Mouse (Mus musculus): Measurements from ENCODE around the gene Cetn2. TPM values are rescaled to one million over a fixed set of nuclear protein-coding genes. Genes with fewer than 3 reads are reported as not detected.

Cetn2 gene
- total RNA-seq (2021): 50.9 and 54.4 TPM in 2 replicates
- long read RNA-seq, transcript Cetn2-203 (5 exons, 1,286 nt): major isoform, 39 of 47 reads
- long read RNA-seq, transcript Cetn2-201 (4 exons, 1,026 nt): minor isoform, 5 of 47 reads
- long read RNA-seq, partial matches to known transcripts: 3 of 47 reads
- long read RNA-seq, other reads (novel, unspliced or antisense): 0 of 47 reads

DNA sequence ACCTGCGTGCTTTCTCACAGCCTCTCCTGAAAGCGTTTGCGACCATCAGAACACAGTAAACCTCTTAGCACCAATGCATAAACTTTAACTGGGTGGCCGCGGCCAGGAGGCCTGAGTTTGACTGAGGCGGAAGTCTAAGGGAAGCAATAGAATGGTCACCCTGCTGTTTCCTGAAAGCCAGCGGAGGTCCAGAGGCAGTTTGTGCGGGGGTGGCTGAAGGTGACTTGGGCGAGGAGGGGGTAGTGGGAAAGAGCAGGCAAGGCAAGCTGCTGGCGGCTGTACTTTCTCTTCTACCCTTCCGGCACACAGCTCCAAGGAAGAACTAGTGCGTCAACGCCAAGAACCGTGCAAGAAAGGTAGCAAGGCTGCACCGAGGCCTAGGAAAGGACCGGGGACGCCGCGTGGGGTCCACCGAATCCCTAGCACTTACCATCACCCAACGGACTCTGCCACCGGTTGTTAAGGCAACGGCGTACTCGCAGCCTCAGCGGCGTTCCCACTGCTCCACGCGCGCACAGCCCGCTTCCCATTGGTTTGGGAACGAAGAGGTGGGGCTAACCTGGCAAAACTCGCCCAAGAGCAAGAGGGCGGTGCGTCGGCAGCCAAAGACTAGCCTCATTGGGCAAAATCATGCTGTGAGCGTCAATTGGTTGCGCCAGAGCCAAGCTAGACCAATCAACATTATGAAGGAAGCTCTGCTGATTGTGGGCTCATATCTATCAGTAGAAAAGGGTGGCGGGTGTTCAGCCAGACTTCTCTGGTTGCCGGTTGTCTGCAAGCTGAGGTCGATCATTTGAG, at the start of gene Cetn2, which contains the start of gene Nsdhl:
Gene Cetn2 (minus strand): TSS at position 528 of the 798 bp plus-strand sequence.
Gene Nsdhl (plus strand): TSS at position 674 of the 798 bp plus-strand sequence.
- peak; percentile 84 for DNase-seq

DNA sequence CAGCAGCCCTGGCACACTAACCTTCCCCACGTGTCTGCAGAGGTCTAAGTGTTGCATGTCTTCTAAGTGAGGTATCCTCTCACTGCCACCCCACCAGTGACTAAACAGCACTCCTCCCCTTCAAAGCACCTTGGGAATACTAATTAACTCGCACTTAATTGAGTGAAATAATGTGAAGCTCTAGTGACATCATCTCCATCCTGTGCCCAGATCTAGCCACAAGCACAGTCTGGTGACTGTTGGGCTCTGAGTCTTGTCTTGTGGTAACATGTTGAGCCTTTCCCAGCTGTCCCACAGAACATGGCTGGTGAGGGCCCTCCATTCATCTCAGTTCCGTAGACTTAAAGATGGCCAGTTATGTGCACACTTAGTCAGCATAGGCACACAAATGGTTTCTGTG, 44.5 kb upstream of the Cetn2 start:
- DNase-seq: no peak

DNA sequence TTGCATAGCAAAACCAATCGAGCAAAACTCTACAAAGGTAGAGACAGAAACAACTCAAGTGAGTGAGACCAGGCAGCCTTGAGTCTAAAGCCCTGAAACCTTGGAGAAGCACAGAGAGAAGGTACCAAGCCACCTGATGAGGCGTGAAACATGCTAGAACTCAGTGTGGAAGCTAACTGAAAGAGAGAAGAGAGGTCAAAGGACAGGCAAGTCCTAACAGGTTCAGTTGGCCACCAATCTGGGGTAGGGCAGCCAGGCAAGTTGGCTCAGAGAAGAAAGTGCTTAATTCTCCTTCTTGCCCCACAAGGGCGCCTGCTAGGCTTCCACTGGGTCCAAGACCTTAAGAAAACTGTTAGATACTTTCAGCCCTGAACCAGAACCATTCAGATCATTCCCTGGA, 43.3 kb upstream of the Cetn2 start:
- DNase-seq: no peak

DNA sequence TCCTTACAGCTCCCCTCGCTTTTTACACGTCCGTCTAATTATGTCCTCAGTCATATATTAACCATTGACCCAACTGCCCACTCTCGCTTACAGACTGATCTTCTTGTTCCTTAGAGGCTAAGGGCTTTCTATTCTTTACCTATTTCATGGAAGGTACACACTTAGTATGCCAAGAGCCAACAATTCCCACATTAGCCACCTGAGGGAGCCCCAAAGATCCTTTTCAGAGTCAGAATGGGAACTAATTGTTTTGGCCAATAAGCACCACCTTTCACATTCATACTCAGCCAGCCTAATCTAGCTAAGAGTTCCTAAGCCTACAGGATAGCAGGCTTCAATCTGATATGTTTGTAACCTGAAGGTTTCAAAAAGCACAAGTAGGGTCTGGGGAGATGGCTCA, 42.2 kb upstream of the Cetn2 start:
- peak; percentile 9 for DNase-seq

DNA sequence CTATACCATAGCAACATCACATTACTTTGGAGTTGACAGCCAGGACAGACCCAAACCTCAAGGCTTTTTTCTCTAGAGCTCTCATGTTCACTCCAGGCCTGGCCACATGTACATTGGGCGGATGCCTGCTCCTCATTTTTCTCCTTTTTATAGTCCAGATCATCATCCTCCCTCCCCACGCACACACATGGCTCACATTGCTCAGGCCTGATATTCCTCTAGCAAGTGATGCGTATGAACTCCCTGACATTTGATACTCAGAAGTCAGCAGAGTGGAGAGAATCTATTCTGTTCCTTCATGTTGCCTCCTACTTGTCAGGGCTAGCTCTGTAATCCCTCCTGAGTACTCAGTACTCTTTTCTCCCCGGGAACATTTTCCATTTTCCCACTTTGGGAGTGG, 38.3 kb upstream of the Cetn2 start:
- DNase-seq: no peak

DNA sequence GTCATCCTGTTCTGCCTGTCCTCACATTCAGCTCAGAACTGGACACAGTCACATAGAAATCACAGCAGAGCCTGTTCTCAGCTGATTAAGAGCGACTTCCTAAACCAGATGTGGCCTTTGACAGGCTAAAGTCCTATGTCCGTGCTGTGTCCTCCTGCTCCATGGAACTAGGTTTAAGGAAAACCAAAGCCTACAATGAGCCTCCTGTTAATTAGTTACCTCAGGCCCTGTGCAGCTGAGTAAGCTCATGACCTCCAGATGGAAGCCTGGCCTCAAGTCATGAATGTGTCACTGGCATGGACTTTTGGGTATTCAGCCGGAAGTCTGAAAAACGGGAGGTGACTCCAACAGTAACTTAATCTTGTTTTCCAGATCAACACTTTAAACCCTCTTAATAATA, 35.3 kb upstream of the Cetn2 start:
- DNase-seq: no peak

DNA sequence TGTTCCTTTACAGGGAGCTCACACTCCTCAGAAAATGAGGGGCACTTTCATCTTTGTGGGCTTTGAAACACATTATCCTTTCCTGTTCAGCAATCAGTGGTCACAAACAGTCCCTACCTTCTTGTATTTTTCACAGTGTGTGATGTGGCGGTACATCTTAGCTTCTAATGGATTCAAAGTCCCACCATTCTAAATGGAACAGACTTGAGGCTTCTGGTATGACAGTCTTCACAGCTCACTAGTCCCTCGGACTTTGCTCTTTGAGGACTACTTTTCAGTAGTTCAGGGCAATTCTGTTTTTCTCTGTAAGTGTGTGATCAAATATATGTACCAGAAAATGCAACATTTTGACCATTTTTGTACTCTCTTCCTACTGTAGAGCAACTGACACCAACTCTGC, 3.2 kb upstream of the Cetn2 start:
- DNase-seq: no peak

DNA sequence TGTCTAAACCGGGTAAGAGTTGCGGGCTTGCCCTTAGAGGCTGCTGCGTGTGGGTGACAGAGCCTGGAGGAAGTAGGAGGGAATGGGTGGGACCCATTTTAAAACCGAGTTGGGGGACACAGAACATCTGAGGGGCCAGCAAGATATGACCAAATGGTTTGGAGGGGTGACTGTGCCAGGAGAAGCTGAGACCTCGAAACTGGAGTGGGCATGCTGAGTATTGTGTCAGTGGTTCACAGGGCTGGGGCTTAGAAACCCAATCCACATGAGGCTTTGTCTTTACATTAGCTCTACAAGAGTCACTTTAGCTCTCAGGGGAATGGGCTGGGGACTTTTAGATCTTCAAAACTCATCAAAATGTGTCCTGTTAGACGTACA, 460 bp upstream of the Cetn2 start:
- no peak for DNase-seq

DNA sequence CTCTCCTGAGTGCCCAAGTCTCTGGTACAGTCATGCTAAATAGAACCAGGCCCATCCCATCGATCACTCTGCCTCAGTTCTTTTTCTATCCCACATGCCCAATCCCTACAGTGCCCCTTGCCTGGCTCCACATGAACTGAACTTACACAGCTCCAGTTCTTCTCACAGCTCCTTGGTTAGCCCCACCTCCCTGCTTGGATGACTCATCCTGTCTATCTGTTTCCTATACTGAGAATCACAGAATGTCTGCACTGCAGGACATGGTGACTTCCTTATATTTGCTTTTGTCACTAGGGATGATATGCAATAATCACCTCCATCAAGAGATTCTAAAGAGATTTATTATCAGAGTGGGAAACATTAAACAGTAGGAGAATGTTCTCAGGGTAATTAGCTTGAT, 6.6 kb downstream of the Cetn2 start:
- DNase-seq: no peak

DNA sequence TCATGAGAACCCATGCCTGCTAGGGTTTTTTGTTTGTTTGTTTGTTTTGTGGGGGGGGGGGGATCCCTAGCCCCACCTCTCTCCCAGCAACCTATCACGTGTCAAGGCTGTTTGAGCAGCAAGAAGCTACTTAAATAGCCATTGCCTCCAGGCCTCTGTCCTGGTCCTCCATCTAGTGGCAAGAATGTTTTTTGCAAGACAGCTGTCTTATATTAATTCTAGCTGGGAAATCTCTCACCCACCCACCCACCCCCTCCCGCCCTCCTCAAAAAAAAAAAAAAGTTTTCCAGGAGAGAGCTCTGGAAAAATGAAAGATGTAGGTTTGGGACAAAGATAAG, 9.8 kb downstream of the Cetn2 start:
- DNase-seq: no peak

DNA sequence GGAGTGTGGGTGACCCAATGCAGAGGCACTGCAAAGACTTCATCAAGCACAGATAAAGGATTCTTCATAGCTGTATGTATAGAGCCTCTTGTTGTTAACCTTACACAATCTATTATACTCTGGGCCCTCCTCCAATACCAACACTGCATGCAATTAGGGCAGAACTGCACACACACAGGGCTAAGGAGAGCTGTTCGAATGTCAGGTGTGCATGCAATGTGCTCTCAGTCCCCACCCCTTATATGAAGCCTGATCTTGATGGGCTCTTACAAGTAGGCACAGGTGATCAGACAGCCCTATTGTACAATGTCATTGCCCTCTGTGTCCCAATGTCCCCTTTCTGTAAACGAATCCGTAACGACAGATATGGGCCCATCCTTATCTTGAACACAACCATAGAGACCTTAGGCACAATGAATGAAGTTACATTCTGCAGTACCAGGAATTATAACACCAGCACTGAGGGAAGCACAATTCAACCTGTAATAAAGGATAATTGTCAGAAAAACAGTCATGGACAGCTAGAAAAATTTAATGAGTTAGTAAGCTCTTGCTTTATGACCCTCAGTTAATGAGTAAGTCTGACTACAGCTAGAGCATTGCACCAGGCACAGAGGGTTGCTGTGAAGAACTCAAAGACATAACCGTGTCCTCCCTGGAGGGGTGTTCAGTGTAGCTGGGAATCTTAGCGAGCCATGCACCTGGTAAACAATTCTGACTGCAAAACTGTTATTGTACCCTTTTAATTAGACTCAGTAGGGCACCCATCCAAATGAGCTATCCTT, 10.4 kb downstream of the Cetn2 start:
- no peak for DNase-seq

DNA sequence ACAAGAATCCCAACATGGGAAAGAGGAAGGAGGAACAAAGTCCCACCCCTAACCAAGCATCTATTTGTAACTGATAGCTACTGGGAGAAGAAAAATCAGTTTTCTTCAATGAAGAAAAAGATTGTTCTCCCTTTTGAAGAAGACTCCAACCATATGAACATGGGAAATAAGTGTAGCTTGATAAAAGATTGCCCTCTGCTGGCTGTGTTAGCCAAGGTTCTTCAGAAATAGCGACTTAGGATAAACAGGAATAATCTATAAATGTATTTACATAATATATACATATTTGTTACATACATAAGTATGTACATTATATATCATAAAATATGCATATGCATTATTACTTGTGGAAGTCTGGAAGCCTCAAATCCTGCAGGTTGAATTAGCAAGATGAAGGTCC, 15.7 kb downstream of the Cetn2 start:
- DNase-seq: no peak

DNA sequence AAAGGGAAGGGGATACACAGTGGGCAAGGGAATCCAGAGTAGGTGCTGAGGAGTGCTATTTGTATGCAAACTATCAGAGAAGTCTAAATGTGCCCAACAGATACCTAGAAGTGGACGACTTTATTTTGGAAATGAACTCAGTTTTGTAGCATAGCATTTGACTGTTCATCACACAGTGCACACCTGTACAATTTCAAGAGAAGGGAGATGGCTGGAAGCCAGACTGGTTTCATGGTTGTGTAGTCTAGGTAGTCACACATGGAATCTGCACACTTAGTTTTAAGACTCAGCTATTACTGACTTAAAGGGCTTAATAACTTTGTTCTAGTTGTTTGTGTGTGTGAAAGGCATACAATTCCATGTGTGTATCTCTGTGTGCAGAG, 22.2 kb downstream of the Cetn2 start:
- DNase-seq: no peak

DNA sequence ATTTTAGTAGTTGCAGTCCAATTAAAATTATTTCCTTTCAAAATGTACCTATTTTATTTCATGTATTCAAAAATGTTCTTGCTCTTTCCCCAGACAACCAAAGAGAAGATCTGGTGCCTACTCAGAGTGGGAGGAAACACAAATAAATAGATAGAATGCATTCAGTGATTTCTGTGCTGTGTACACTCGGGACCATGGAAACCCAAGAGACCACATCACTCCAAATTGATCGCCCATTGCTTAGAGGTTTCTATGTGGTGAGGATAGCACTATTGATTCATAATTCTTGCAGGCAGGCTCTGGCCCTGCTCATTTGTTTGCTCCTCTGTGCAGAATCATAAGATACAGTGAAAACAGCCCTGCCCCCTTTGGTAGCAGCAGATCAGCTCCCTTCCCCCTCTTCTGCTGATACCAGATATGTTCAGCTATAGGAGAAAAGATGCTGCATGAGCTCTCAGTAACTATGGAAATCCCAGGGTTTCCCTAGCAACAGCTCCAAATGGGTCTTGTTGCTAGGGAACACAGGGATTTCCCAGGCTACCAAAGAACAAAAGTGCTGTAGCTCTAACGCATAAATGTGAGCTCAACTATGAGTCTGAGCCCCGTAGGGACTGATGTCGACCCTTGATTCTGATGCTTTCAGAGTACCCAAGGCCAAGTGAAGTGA, 22.7 kb downstream of the Cetn2 start:
- no peak for DNase-seq

Other genes with a start within 250 kb of the Cetn2 start
- not detected in 2 replicates for gene Gabrq, start 93.2 kb downstream of the Cetn2 start, total RNA-seq (2021)
- 78.9 and 93.2 TPM in 2 replicates for gene Nsdhl, start 146 bp upstream of the Cetn2 start, total RNA-seq (2021)
- 1.6 and 1.8 TPM in 2 replicates for gene Zfp185, start 68.9 kb upstream of the Cetn2 start, total RNA-seq (2021)
- gene Pnma5, start 118.7 kb upstream of the Cetn2 start, total RNA-seq (2021): 0.38 and 0.43 TPM in 2 replicates
- gene Pnma3, start 146.4 kb upstream of the Cetn2 start, total RNA-seq (2021): 0.29 and 0.36 TPM in 2 replicates
- gene Xlr4a, start 164.1 kb upstream of the Cetn2 start, total RNA-seq (2021): 1.3 TPM in 1 of 2 replicates, not detected in the other
- gene Xlr3a, start 178.7 kb upstream of the Cetn2 start, total RNA-seq (2021): 1.4 and 2.2 TPM in 2 replicates
- gene Gm14685, start 198.6 kb upstream of the Cetn2 start, total RNA-seq (2021): 0.18 TPM in 1 of 2 replicates, not detected in the other
- not detected in 2 replicates for gene Xlr5b, start 230.4 kb upstream of the Cetn2 start, total RNA-seq (2021)
- gene DXBay18, start 231.0 kb upstream of the Cetn2 start, total RNA-seq (2021): not detected in 2 replicates